Mouse (Mus musculus) hindbrain, embryonic 11.5 days (tissue): Measurements from ENCODE around the gene Jph4. TPM values are rescaled to one million over a fixed set of nuclear protein-coding genes. Genes with fewer than 3 reads are reported as not detected.
A peak's percentile ranks its signal among the peaks of the same experiment; 100 is the strongest.

Experiments
- ATAC-seq: fragments of 200-750 bp; cut with Nextera tagmentation; 2 replicates; pipeline ENCODE4 v1.8.0; 2017; ENCODE audit warnings: mild to moderate bottlenecking, moderate TSS enrichment, moderate library complexity; ENCODE audit not compliant: low FRiP score
- DNase-seq: peaks from one replicate; pipeline ENCODE4 v3.0.0-alpha.2; 2015; ENCODE audit warnings: low spot score
- H3K27ac ChIP-seq: fragments of 300-500 bp; sonication (generic); 2 replicates; pipeline ENCODE4 v1.5.1; 2014; ENCODE audit warnings: mild to moderate bottlenecking, low read depth, low read length
- H3K27me3 ChIP-seq: fragments of 300-500 bp; sonication (generic); 2 replicates; pipeline ENCODE4 v1.6.1; 2014; ENCODE audit warnings: mild to moderate bottlenecking, low read length, moderate library complexity, mixed read lengths; ENCODE audit not compliant: control insufficient read depth, insufficient read depth
- H3K36me3 ChIP-seq: fragments of 300-500 bp; sonication (generic); 2 replicates; pipeline ENCODE4 v1.6.1; 2014; ENCODE audit warnings: mild to moderate bottlenecking, low read length, moderate library complexity, mixed read lengths; ENCODE audit not compliant: control insufficient read depth, insufficient read depth
- H3K4me1 ChIP-seq: fragments of 300-500 bp; sonication (generic); replicated peaks from 2 replicates; pipeline ENCODE4 v1.6.1; 2014; ENCODE audit warnings: low read length, mixed read lengths; ENCODE audit not compliant: control insufficient read depth, insufficient read depth
- H3K4me2 ChIP-seq: fragments of 300-500 bp; sonication (generic); replicated peaks from 2 replicates; pipeline ENCODE4 v1.6.1; 2014; ENCODE audit warnings: mild to moderate bottlenecking, low read depth, low read length
- H3K4me3 ChIP-seq: fragments of 300-500 bp; sonication (generic); 2 replicates; pipeline ENCODE4 v1.5.1; 2014; ENCODE audit warnings: low read depth, low read length
- H3K9ac ChIP-seq: fragments of 300-500 bp; sonication (generic); 2 replicates; pipeline ENCODE4 v1.6.1; 2014; ENCODE audit warnings: low read depth, low read length
- H3K9me3 ChIP-seq: fragments of 300-500 bp; sonication (generic); 2 replicates; pipeline ENCODE4 v1.6.1; 2016; ENCODE audit warnings: low read length; ENCODE audit not compliant: control insufficient read depth
- WGBS: fragments of 180-500 bp; shearing (Covaris S2); extraction: QIAGEN DNeasy Blood & Tissue Kit; methylation state at CpG from one replicate; pipeline ENCODE4 v1.1.7; 2014; 5-methylcytosine and 5-hydroxymethylcytosine counted together
- polyA plus RNA-seq: library from polyadenylated mRNA; unstranded; fragments of >200 nt; fragmentation: Nextera tagmentation; extraction: Ambion mirVana; gene quantifications from 2 replicates; pipeline ENCODE4 v1.2.1, GENCODE M21; 2014

Gene Jph4
- polyA plus RNA-seq, 1 experiment from 2014 or later: 2.8 TPM

GRCm38 (mm10) chr14:55065391-55065790, 51.3 kb downstream of the Jph4 start:
- Histone ChIP-seq H3K36me3 (peaks cover 8% of the 10 kb centered on the region; the same call in 1 of the 2 replicates), H3K4me2 (no peak overlapping the region), H3K9ac (no peak overlapping the region), H3K4me3 (no peak overlapping the region), H3K27ac (no peak overlapping the region), H3K27me3 (no peaks in the 10 kb centered on the region), H3K4me1 (peaks cover 4% of the 10 kb centered on the region; the same call in 1 of the 2 replicates), H3K9me3 (no peaks in the 10 kb centered on the region)
- WGBS: 88% methylated on average over 13 of the region's 13 CpGs
- ATAC-seq (no peak), DNase-seq (no peak)

- Histone ChIP-seq H3K9ac (no peak overlapping the region), H3K27ac (no peak overlapping the region), H3K27me3 (no peaks in the 10 kb centered on the region), H3K4me2 (no peak overlapping the region), H3K9me3 (no peaks in the 10 kb centered on the region), H3K4me3 (no peak overlapping the region), H3K4me1 (peaks cover 4% of the 10 kb centered on the region; the same call in 1 of the 2 replicates), H3K36me3 (peaks cover 8% of the 10 kb centered on the region; the same call in 1 of the 2 replicates)
- WGBS: 73% methylated on average over 35 of the region's 35 CpGs
- ATAC-seq: no peak
- no peak for DNase-seq
These were observed 52.0 kb downstream of the Jph4 start for GRCm38 (mm10) chr14:55064481-55065370.

- no peak overlapping the region for H3K9ac ChIP-seq
- DNase-seq (no peak), ATAC-seq (no peak)
- H3K4me3 ChIP-seq: no peak overlapping the region
- H3K36me3 ChIP-seq: peaks cover 8% of the 10 kb centered on the region; the same call in 1 of the 2 replicates
- 88% methylated on average over 22 of the region's 22 CpGs for WGBS
- peaks cover 4% of the 10 kb centered on the region; the same call in 1 of the 2 replicates for H3K4me1 ChIP-seq
- no peak overlapping the region for H3K4me2 ChIP-seq
- no peaks in the 10 kb centered on the region for H3K27me3 ChIP-seq
- H3K9me3 ChIP-seq: no peaks in the 10 kb centered on the region
- H3K27ac ChIP-seq: no peak overlapping the region
These were observed 53.0 kb downstream of the Jph4 start for GRCm38 (mm10) chr14:55063581-55064381.

GRCm38 (mm10) chr14:55063117-55063516, 53.6 kb downstream of the Jph4 start:
- Histone ChIP-seq H3K4me2 (no peak overlapping the region), H3K36me3 (peaks cover 8% of the 10 kb centered on the region; the same call in 1 of the 2 replicates), H3K27ac (no peak overlapping the region), H3K9ac (no peak overlapping the region), H3K4me3 (no peak overlapping the region), H3K9me3 (no peaks in the 10 kb centered on the region), H3K4me1 (peaks cover 4% of the 10 kb centered on the region; the same call in 1 of the 2 replicates), H3K27me3 (no peaks in the 10 kb centered on the region)
- WGBS: 85% methylated on average over 5 of the region's 5 CpGs
- DNase-seq (no peak), ATAC-seq (no peak)

- Histone ChIP-seq H3K4me3 (no peak overlapping the region), H3K9me3 (no peaks in the 10 kb centered on the region), H3K36me3 (peaks cover 8% of the 10 kb centered on the region; the same call in 1 of the 2 replicates), H3K27me3 (no peaks in the 10 kb centered on the region), H3K9ac (no peak overlapping the region), H3K4me1 (peaks cover 4% of the 10 kb centered on the region; the same call in 1 of the 2 replicates), H3K27ac (no peak overlapping the region), H3K4me2 (no peak overlapping the region)
- WGBS: 31% methylated on average over 17 of the region's 17 CpGs
- peak; percentile 56; the same call in 1 of the 2 replicates for ATAC-seq
- peak; percentile 46 for DNase-seq
These were observed 54.1 kb downstream of the Jph4 start for GRCm38 (mm10) chr14:55062626-55063025.

GRCm38 (mm10) chr14:55061845-55062244, 54.9 kb downstream of the Jph4 start:
- 50% methylated on average over 7 of the region's 7 CpGs for WGBS
- no peak overlapping the region for H3K4me2 ChIP-seq
- H3K9me3 ChIP-seq: no peaks in the 10 kb centered on the region

GRCm38 (mm10) chr14:55059931-55060330, 56.8 kb downstream of the Jph4 start:
- Histone ChIP-seq H3K27ac (no peak overlapping the region), H3K4me3 (no peak overlapping the region), H3K27me3 (no peaks in the 10 kb centered on the region), H3K9me3 (no peaks in the 10 kb centered on the region), H3K36me3 (peaks cover 5% of the 10 kb centered on the region; the same call in 1 of the 2 replicates), H3K4me1 (peaks cover 4% of the 10 kb centered on the region; the same call in 1 of the 2 replicates), H3K9ac (no peak overlapping the region), H3K4me2 (no peak overlapping the region)
- no peak for DNase-seq
- 68% methylated on average over 5 of the region's 5 CpGs for WGBS
- no peak for ATAC-seq

More at GRCm38 (mm10) chr14:55061845-55062244, 54.9 kb downstream of the Jph4 start:
- H3K9ac ChIP-seq: no peak overlapping the region
- peaks cover 4% of the 10 kb centered on the region; the same call in 1 of the 2 replicates for H3K4me1 ChIP-seq
- no peak overlapping the region for H3K4me3 ChIP-seq
- no peaks in the 10 kb centered on the region for H3K27me3 ChIP-seq
- no peak for DNase-seq
- no peak overlapping the region for H3K27ac ChIP-seq
- peaks cover 8% of the 10 kb centered on the region; the same call in 1 of the 2 replicates for H3K36me3 ChIP-seq
- ATAC-seq: no peak

GRCm38 (mm10) chr14:55059009-55059408, 57.7 kb downstream of the Jph4 start:
- H3K4me2 ChIP-seq: no peak overlapping the region
- ATAC-seq: no peak
- no peak for DNase-seq
- H3K27ac ChIP-seq: no peak overlapping the region
- no peaks in the 10 kb centered on the region for H3K9me3 ChIP-seq
- H3K9ac ChIP-seq: no peak overlapping the region
- H3K27me3 ChIP-seq: no peaks in the 10 kb centered on the region
- 82% methylated on average over 1 of the region's 1 CpGs for WGBS
- H3K36me3 ChIP-seq: no peaks in the 10 kb centered on the region
- H3K4me3 ChIP-seq: no peak overlapping the region
- peaks cover 4% of the 10 kb centered on the region; the same call in 1 of the 2 replicates for H3K4me1 ChIP-seq
